Mouse (Mus musculus) cerebellum, adult (tissue): ENCODE measurements around the gene Apoa4.
A peak's percentile ranks its signal among the peaks of the same experiment; 100 is the strongest.

Experiments
- ATAC-seq: cut with Nextera tagmentation; 2 replicates; pipeline ENCODE4 v1.9.2; 2017; ENCODE audit warnings: mild to moderate bottlenecking, moderate library complexity, mixed read lengths; ENCODE audit not compliant: insufficient number of reproducible peaks, low FRiP score, low TSS enrichment

Gene Apoa4

DNA sequence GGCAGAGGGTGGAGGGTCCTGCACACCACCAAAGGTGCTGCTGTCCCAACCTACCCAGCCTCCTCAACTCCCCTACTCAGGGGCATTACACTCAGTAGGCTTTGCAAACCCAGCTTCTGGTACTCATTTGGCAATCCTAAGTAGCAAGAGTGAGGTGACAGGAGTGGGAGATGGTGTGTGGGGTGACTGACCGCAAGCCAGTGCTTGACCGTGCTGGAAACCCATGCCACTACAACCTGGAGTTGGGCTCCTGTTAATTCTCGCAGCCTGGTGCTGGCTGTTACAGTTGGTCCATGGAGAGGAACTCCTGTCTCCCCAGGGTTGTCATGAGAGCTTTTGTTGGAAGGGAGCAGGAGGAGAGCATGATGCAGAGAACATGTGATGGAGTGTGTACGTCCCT, 30.3 kb downstream of the Apoa4 start:
- ATAC-seq = no peak

- no peak for ATAC-seq
These were observed 31.6 kb downstream of the Apoa4 start for GRCm38 (mm10) chr9:46272070-46272469.

DNA sequence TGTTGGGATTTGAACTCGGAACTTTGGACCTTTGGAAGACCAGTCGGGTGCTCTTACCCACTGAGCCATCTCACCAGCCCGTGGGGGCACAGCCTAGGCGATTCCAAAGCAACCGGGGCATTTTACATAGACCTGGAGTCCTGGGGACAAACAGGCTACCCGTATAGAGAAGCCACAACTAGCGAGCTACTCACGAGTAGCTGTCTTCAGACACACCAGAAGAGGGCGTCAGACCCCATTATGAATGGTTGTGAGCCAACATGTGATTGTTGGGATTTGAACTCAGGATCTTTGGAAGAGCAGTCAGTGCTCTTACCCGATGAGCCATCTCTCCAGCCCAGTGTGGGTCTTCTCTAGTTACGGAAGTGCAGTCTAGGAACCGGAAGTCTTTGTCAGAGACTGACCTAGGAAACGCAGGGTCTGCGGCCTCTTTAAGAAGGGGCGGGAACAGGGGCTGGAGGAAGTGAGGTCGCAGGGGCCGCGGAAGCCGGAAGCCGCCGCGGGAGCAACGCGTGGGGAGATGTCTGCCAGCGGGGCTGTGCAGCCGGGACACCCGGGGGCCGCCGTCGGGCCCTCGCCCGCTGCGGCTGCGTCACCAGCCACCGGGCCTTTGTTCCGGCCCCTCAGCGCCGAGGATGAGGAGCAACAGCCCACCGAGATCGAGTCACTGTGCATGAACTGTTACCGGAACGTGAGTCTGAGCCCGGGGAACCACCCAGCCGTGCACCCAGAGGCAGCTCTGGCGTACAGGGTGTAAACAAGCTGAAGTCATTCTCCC, 32.4 kb downstream of the Apoa4 start, which contains the start of gene Zpr1:
Zpr1 (plus strand) TSS at position 388 of the 778 bp plus-strand sequence.
- peak; percentile 91 for ATAC-seq

DNA sequence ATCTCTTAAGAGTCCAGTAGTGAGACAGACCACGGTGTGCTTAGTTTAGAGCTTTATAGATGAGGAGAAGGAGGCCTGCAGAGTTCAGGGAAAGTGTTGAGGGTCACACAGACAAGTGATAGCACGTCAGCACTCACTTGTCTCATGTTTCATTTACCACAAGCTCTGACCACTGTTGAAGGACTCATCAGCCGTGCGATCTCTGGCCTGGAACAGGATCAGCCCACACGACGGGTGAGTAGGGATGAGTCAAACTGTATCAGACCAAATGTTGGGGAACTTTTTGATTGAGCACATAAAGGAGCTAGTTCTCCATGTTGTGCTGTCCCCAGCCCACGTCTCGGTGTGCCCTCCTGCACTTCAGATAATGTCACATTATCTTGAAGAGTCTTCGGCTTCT, 34.0 kb downstream of the Apoa4 start:
- ATAC-seq = no peak

- ATAC-seq = peak; percentile 77; the same call in 1 of the 2 replicates
These were observed 42.3 kb downstream of the Apoa4 start, which contains the start of gene Bud13 for GRCm38 (mm10) chr9:46282631-46283436. TSS of gene Bud13 (plus strand) at chr9:46283008.
